Mouse (Mus musculus): ENCODE results near the gene Zan. TPM values are rescaled to one million over a fixed set of nuclear protein-coding genes. Genes with fewer than 3 reads are reported as not detected.
A peak's percentile ranks its signal among the peaks of the same experiment; 100 is the strongest.

Zan gene
- polyA plus RNA-seq, 2 experiments = 0.06 to 0.19 TPM

DNA sequence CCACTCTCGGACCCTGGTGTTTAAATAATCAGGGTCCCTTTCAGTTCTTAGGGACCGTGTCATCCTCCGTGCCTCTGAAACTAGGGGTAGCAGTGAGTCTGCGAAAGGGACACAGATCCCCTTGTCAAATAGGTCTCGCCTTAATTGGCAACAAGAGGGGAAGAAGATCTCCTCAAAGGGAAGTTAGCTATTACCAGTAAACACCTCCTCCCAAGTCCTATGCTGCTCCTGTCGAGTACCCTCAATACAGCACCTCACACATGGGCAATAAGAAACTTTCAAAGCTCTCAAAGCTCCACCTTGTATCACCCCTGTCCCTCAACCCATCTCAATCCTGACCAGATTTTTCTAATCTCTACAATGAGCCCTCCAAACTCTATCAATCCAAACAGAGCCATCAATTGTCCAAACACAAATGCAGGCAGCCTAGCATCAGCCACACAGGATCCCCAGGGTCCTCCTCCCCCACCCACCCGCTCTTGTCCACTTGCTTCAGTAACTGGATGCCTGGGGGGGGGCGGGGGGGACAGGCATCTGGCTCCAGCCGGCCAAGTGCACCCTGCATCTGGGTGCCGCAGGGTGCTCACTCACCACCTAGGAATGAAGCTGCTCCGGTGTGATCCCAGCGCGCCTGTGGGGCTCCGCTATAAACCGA is 143.9 kb downstream of the Zan start:
- WGBS (ENCODE audit: insufficient replicate concordance) = 7% methylated on average over 15 of the region's 15 CpGs
- TF ChIP-seq CTCF (IDR thresholded peaks at IDR 0.05; ENCODE audit: low read depth) (no peak), EP300 (IDR thresholded peaks at IDR 0.05; ENCODE audit: low read depth) (no peak)
- H3K27ac ChIP-seq = no peak overlapping the region
- peak overlapping the region; percentile 9; the same call in 1 of the 2 replicates for H3K9ac ChIP-seq (replicated peaks)
- no peaks in the 10 kb centered on the region for H3K9me3 ChIP-seq (ENCODE audit: control insufficient read depth, low read length)
- H3K4me2 ChIP-seq (ENCODE audit: low read depth) = peak overlapping the region; percentile 86
- no peaks in the 10 kb centered on the region for H3K27me3 ChIP-seq (ENCODE audit: control insufficient read depth, insufficient read depth, low read length)
- peak overlapping the region; percentile 61 to 77 for H3K4me3 ChIP-seq (ENCODE audit: insufficient read depth in 1 of 2, low read depth in 2 of 2, low read length in 2 of 2)
- DNase-seq (ENCODE audit: low read depth in 3 of 3, low spot score in 3 of 3) (no peak), ATAC-seq (ENCODE audit: insufficient read depth) (no peak; the same call in 1 of the 2 replicates)
- peaks cover 0 to 14% of the 10 kb centered on the region in 2 experiments; a peak in 1 of 4 replicates for H3K4me1 ChIP-seq (replicated peaks; ENCODE audit: control insufficient read depth in 2 of 2, insufficient read depth in 2 of 2, low read length in 1 of 2)
- H3K36me3 ChIP-seq (replicated peaks; ENCODE audit: control insufficient read depth, insufficient read depth, low read depth) = no peaks in the 10 kb centered on the region

DNA sequence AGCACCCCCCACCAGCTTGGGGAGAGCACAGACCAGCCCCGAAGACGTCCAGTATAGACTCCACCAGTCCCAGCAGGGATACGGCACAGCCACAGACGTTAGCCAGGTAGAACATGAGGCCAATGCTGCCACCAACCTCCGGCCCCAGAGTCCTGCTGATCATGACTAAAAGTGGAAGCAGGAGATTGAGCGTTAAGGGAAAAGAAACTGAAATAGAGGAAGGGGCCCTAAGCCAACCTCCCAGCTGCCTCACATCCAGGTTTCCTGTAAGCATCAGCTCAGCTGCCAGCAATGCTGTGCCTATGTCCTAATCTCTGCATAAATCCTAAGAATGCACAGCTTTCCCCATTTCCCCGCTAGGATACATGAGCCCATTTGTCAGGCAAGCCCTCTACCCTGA is 146.0 kb downstream of the Zan start:
- no peaks in the 10 kb centered on the region for H3K36me3 ChIP-seq (replicated peaks; ENCODE audit: control insufficient read depth, insufficient read depth, low read depth)
- no peak overlapping the region for H3K4me2 ChIP-seq (ENCODE audit: low read depth)
- WGBS (ENCODE audit: insufficient replicate concordance) = 56% methylated on average over 7 of the region's 7 CpGs
- no peaks in the 10 kb centered on the region for H3K9me3 ChIP-seq (ENCODE audit: control insufficient read depth, low read length)
- no peaks in the 10 kb centered on the region for H3K27me3 ChIP-seq (ENCODE audit: control insufficient read depth, insufficient read depth, low read length)
- H3K4me3 ChIP-seq (ENCODE audit: insufficient read depth in 1 of 2, low read depth in 2 of 2, low read length in 2 of 2) = no peak overlapping the region
- H3K4me1 ChIP-seq (replicated peaks; ENCODE audit: control insufficient read depth in 2 of 2, insufficient read depth in 2 of 2, low read length in 1 of 2) = peaks cover 0 to 4% of the 10 kb centered on the region in 2 experiments; a peak in 1 of 4 replicates
- ATAC-seq (ENCODE audit: insufficient read depth) (no peak), DNase-seq (ENCODE audit: low read depth in 3 of 3, low spot score in 3 of 3) (no peak)
- no peak overlapping the region for H3K9ac ChIP-seq (replicated peaks)
- TF ChIP-seq EP300 (IDR thresholded peaks at IDR 0.05; ENCODE audit: low read depth) (no peak), CTCF (IDR thresholded peaks at IDR 0.05; ENCODE audit: low read depth) (no peak)
- H3K27ac ChIP-seq = no peak overlapping the region

Other genes with a start within 250 kb of the Zan start
- gene Ache, start 189.5 kb downstream of the Zan start, polyA plus RNA-seq (2012; rRNA removed) = 18.1 and 20.5 TPM in 2 replicates
- gene Ache, start 189.5 kb downstream of the Zan start, polyA plus RNA-seq (2014; fragmentation: Nextera tagmentation; extraction: Ambion mirVana) = 12.4 and 16.6 TPM in 2 replicates
- 8.2 and 9.4 TPM in 2 replicates for gene Ufsp1, start 182.4 kb downstream of the Zan start, polyA plus RNA-seq (2012; rRNA removed)
- gene Ufsp1, start 182.4 kb downstream of the Zan start, polyA plus RNA-seq (2014; fragmentation: Nextera tagmentation; extraction: Ambion mirVana) = 6.3 and 7.9 TPM in 2 replicates
- 64.1 and 93.4 TPM in 2 replicates for gene Srrt, start 169.4 kb downstream of the Zan start, polyA plus RNA-seq (2012; rRNA removed)
- 50.2 and 56.0 TPM in 2 replicates for gene Srrt, start 169.4 kb downstream of the Zan start, polyA plus RNA-seq (2014; fragmentation: Nextera tagmentation; extraction: Ambion mirVana)
- 6.7 and 7.2 TPM in 2 replicates for gene Trip6, start 162.7 kb downstream of the Zan start, polyA plus RNA-seq (2012; rRNA removed)
- gene Trip6, start 162.7 kb downstream of the Zan start, polyA plus RNA-seq (2014; fragmentation: Nextera tagmentation; extraction: Ambion mirVana) = 4.9 and 6.4 TPM in 2 replicates
- 2.2 and 2.4 TPM in 2 replicates for gene Slc12a9, start 143.5 kb downstream of the Zan start, polyA plus RNA-seq (2012; rRNA removed)
- 1.2 TPM in 2 replicates for gene Slc12a9, start 143.5 kb downstream of the Zan start, polyA plus RNA-seq (2014; fragmentation: Nextera tagmentation; extraction: Ambion mirVana)
- gene Ephb4, start 127.0 kb downstream of the Zan start, polyA plus RNA-seq (2012; rRNA removed) = 7.8 and 8.2 TPM in 2 replicates
- 5.7 and 6.6 TPM in 2 replicates for gene Ephb4, start 127.0 kb downstream of the Zan start, polyA plus RNA-seq (2014; fragmentation: Nextera tagmentation; extraction: Ambion mirVana)
- 25.3 and 29.2 TPM in 2 replicates for gene Pop7, start 25.5 kb upstream of the Zan start, polyA plus RNA-seq (2012; rRNA removed)
- 34.6 and 36.5 TPM in 2 replicates for gene Pop7, start 25.5 kb upstream of the Zan start, polyA plus RNA-seq (2014; fragmentation: Nextera tagmentation; extraction: Ambion mirVana)
- 4.6 and 5.7 TPM in 2 replicates for gene Gigyf1, start 41.5 kb upstream of the Zan start, polyA plus RNA-seq (2012; rRNA removed)
- gene Gigyf1, start 41.5 kb upstream of the Zan start, polyA plus RNA-seq (2014; fragmentation: Nextera tagmentation; extraction: Ambion mirVana) = 2.1 and 2.8 TPM in 2 replicates
- gene Epo, start 56.2 kb upstream of the Zan start, polyA plus RNA-seq (2012; rRNA removed) = 0.40 and 0.47 TPM in 2 replicates
- 0.62 and 0.85 TPM in 2 replicates for gene Epo, start 56.2 kb upstream of the Zan start, polyA plus RNA-seq (2014; fragmentation: Nextera tagmentation; extraction: Ambion mirVana)
- gene Gnb2, start 56.4 kb upstream of the Zan start, polyA plus RNA-seq (2012; rRNA removed) = 211 and 215 TPM in 2 replicates
- gene Gnb2, start 56.4 kb upstream of the Zan start, polyA plus RNA-seq (2014; fragmentation: Nextera tagmentation; extraction: Ambion mirVana) = 151 and 157 TPM in 2 replicates
- 0.15 TPM in 1 of 2 replicates, not detected in the other for gene Actl6b, start 76.5 kb upstream of the Zan start, polyA plus RNA-seq (2012; rRNA removed)
- not detected in 2 replicates for gene Actl6b, start 76.5 kb upstream of the Zan start, polyA plus RNA-seq (2014; fragmentation: Nextera tagmentation; extraction: Ambion mirVana)
- gene Tfr2, start 92.8 kb upstream of the Zan start, polyA plus RNA-seq (2012; rRNA removed) = 45.7 and 49.5 TPM in 2 replicates
- gene Tfr2, start 92.8 kb upstream of the Zan start, polyA plus RNA-seq (2014; fragmentation: Nextera tagmentation; extraction: Ambion mirVana) = 37.6 and 41.1 TPM in 2 replicates
- gene Mospd3, start 124.0 kb upstream of the Zan start, polyA plus RNA-seq (2012; rRNA removed) = 34.9 and 45.5 TPM in 2 replicates
- 33.8 and 38.4 TPM in 2 replicates for gene Mospd3, start 124.0 kb upstream of the Zan start, polyA plus RNA-seq (2014; fragmentation: Nextera tagmentation; extraction: Ambion mirVana)
- 11.7 and 12.2 TPM in 2 replicates for gene Pcolce, start 136.7 kb upstream of the Zan start, polyA plus RNA-seq (2012; rRNA removed)
- 11.6 and 12.8 TPM in 2 replicates for gene Pcolce, start 136.7 kb upstream of the Zan start, polyA plus RNA-seq (2014; fragmentation: Nextera tagmentation; extraction: Ambion mirVana)
- gene Fbxo24, start 151.9 kb upstream of the Zan start, polyA plus RNA-seq (2012; rRNA removed) = 0.02 and 0.04 TPM in 2 replicates
- 0.05 TPM in 1 of 2 replicates, not detected in the other for gene Fbxo24, start 151.9 kb upstream of the Zan start, polyA plus RNA-seq (2014; fragmentation: Nextera tagmentation; extraction: Ambion mirVana)
- 13.9 and 16.1 TPM in 2 replicates for gene Lrch4, start 152.1 kb upstream of the Zan start, polyA plus RNA-seq (2012; rRNA removed)
- 21.7 and 23.6 TPM in 2 replicates for gene Lrch4, start 152.1 kb upstream of the Zan start, polyA plus RNA-seq (2014; fragmentation: Nextera tagmentation; extraction: Ambion mirVana)
- gene Gm20605, start 152.1 kb upstream of the Zan start, polyA plus RNA-seq (2012; rRNA removed) = 5.5 and 6.0 TPM in 2 replicates
- gene Gm20605, start 152.1 kb upstream of the Zan start, polyA plus RNA-seq (2014; fragmentation: Nextera tagmentation; extraction: Ambion mirVana) = 3.2 and 3.9 TPM in 2 replicates
- gene Sap25, start 164.3 kb upstream of the Zan start, polyA plus RNA-seq (2012; rRNA removed) = 12.7 and 13.7 TPM in 2 replicates
- gene Sap25, start 164.3 kb upstream of the Zan start, polyA plus RNA-seq (2014; fragmentation: Nextera tagmentation; extraction: Ambion mirVana) = 2.3 and 2.9 TPM in 2 replicates
- 0.02 TPM in 2 replicates for gene Irs3, start 168.7 kb upstream of the Zan start, polyA plus RNA-seq (2012; rRNA removed)
- not detected in 2 replicates for gene Irs3, start 168.7 kb upstream of the Zan start, polyA plus RNA-seq (2014; fragmentation: Nextera tagmentation; extraction: Ambion mirVana)
- gene Agfg2, start 207.7 kb upstream of the Zan start, polyA plus RNA-seq (2012; rRNA removed) = 22.4 and 24.6 TPM in 2 replicates
- 20.5 and 24.7 TPM in 2 replicates for gene Agfg2, start 207.7 kb upstream of the Zan start, polyA plus RNA-seq (2014; fragmentation: Nextera tagmentation; extraction: Ambion mirVana)

All from liver, embryonic 14.5 days (tissue).